Mouse (Mus musculus): ENCODE results near the gene Plce1.

DNA sequence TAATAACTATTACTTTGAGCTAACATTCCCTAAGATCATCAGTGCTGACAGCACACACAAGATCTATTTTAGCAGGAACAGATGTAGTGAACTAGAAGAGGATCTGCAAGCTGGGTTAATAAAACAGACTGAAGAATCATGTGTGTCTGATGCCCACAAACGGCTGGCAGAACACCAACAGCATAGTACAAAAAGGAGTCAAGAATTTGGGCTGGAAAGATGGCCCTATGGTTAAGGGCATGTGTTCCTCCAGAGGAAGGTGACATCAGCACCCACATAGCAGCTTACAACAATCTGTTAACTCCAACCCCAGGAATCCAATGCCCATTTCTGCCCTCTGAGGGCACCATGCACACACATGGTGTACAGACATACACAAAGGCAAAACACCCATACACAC lies 317.4 kb downstream of the Plce1 start:
- TF ChIP-seq CTCF (IDR thresholded peaks at IDR 0.05; ENCODE audit: extremely low read depth, insufficient read depth, low read length) (no peak), POLR2A (IDR thresholded peaks at IDR 0.05; ENCODE audit: extremely low read depth, insufficient read depth, low read length) (no peak)

Data from cortical plate, adult 2 months (tissue).